Mouse (Mus musculus): Measurements from ENCODE around the gene Hist1h1d. TPM values are rescaled to one million over a fixed set of nuclear protein-coding genes. Genes with fewer than 3 reads are reported as not detected.
A peak's percentile ranks its signal among the peaks of the same experiment; 100 is the strongest.
"Not testable (repeated sequence)": the region's sequence is repeated elsewhere in the genome, so short reads cannot be mapped to it uniquely, and the experiment has no call there.

Gene Hist1h1d
- polyA plus RNA-seq, 1 experiment, result 0.14 TPM

- no peak for DNase-seq (ENCODE audit: extremely low spot score in 1 of 2, low spot score in 1 of 2)
Observed at GRCm38 (mm10) chr13:23529480-23530165, 23.4 kb upstream of the Hist1h1d start.

- peak; percentile 41 to 92 for DNase-seq (ENCODE audit: extremely low spot score in 1 of 2, low spot score in 1 of 2)
Observed at GRCm38 (mm10) chr13:23530181-23530900, 22.7 kb upstream of the Hist1h1d start.

- DNase-seq (ENCODE audit: extremely low spot score in 1 of 2, low spot score in 1 of 2), result peak; percentile 98 to 100
Observed at GRCm38 (mm10) chr13:23530901-23531875, 21.9 kb upstream of the Hist1h1d start, which contains the start of gene Hist1h4h. Gene Hist1h4h, plus strand, starts transcription at chr13:23531050.

- DNase-seq (ENCODE audit: extremely low spot score in 1 of 2, low spot score in 1 of 2), result no peak
Observed at GRCm38 (mm10) chr13:23532262-23533075, 20.6 kb upstream of the Hist1h1d start.

- peak; percentile 73 to 87 for DNase-seq (ENCODE audit: extremely low spot score in 1 of 2, low spot score in 1 of 2)
Observed at GRCm38 (mm10) chr13:23533560-23534367, 19.3 kb upstream of the Hist1h1d start, which contains the start of gene Hist1h2af. Gene Hist1h2af, plus strand, starts transcription at chr13:23533906.

GRCm38 (mm10) chr13:23534368-23535131, 18.5 kb upstream of the Hist1h1d start:
- no peak for DNase-seq (ENCODE audit: extremely low spot score in 1 of 2, low spot score in 1 of 2)

GRCm38 (mm10) chr13:23535137-23536075, 17.7 kb upstream of the Hist1h1d start, which contains the start of gene Hist1h3g:
Gene Hist1h3g, plus strand, starts transcription at chr13:23535422.
- peak; percentile 93 to 95 for DNase-seq (ENCODE audit: extremely low spot score in 1 of 2, low spot score in 1 of 2)

GRCm38 (mm10) chr13:23536076-23536822, 16.8 kb upstream of the Hist1h1d start:
- no peak for DNase-seq (ENCODE audit: extremely low spot score in 1 of 2, low spot score in 1 of 2)

GRCm38 (mm10) chr13:23537006-23537710, 15.9 kb upstream of the Hist1h1d start:
- no peak for DNase-seq (ENCODE audit: extremely low spot score in 1 of 2, low spot score in 1 of 2)

- no peak for DNase-seq (ENCODE audit: extremely low spot score in 1 of 2, low spot score in 1 of 2)
Observed at GRCm38 (mm10) chr13:23538249-23538648, 14.8 kb upstream of the Hist1h1d start.

GRCm38 (mm10) chr13:23539821-23540220, 13.2 kb upstream of the Hist1h1d start:
- not testable (repeated sequence) for DNase-seq (ENCODE audit: extremely low spot score in 1 of 2, low spot score in 1 of 2)

GRCm38 (mm10) chr13:23541497-23541896, 11.6 kb upstream of the Hist1h1d start:
- no peak for DNase-seq (ENCODE audit: extremely low spot score in 1 of 2, low spot score in 1 of 2)

- DNase-seq (ENCODE audit: extremely low spot score in 1 of 2, low spot score in 1 of 2), result not testable (repeated sequence)
Observed at GRCm38 (mm10) chr13:23542225-23542980, 10.7 kb upstream of the Hist1h1d start.

GRCm38 (mm10) chr13:23542999-23543607, 10.0 kb upstream of the Hist1h1d start, which contains the start of gene Hist1h2bh:
Gene Hist1h2bh, minus strand, starts transcription at chr13:23543392.
- DNase-seq (ENCODE audit: extremely low spot score in 1 of 2, low spot score in 1 of 2), result peak; percentile 87 to 90
